Mouse (Mus musculus) intestine, embryonic 14.5 days (tissue): ENCODE results near the gene Dennd5b. TPM values are rescaled to one million over a fixed set of nuclear protein-coding genes. Genes with fewer than 3 reads are reported as not detected.

ENCODE experiments used
- ATAC-seq: fragments of 200-750 bp; cut with Nextera tagmentation; replicated peaks from 2 replicates; pipeline ENCODE4 v1.8.0; 2017; ENCODE audit warnings: low read depth, moderate number of reproducible peaks, moderate TSS enrichment, moderate library complexity; ENCODE audit not compliant: low FRiP score, low TSS enrichment
- DNase-seq: peaks from one replicate; pipeline ENCODE4 v3.0.0-alpha.2; 2018; ENCODE audit warnings: low spot score
- H3K27ac ChIP-seq: fragments of 300-500 bp; sonication (generic); 2 replicates; pipeline ENCODE4 v1.5.1; 2014; ENCODE audit warnings: low read depth, mild to moderate bottlenecking, control low read depth
- H3K27me3 ChIP-seq: fragments of 300-500 bp; sonication (generic); replicated peaks from 2 replicates; pipeline ENCODE4 v1.6.1; 2014; ENCODE audit warnings: low read length, control low read depth; ENCODE audit not compliant: control insufficient read depth, insufficient read depth
- H3K36me3 ChIP-seq: fragments of 300-500 bp; sonication (generic); 2 replicates; pipeline ENCODE4 v1.6.1; 2014; ENCODE audit warnings: low read length, control low read depth; ENCODE audit not compliant: control insufficient read depth, insufficient read depth
- H3K4me1 ChIP-seq: fragments of 300-500 bp; sonication (generic); replicated peaks from 2 replicates; pipeline ENCODE4 v1.6.1; 2014; ENCODE audit warnings: low read length, control low read depth, mixed read lengths; ENCODE audit not compliant: control insufficient read depth, insufficient read depth
- H3K4me2 ChIP-seq: fragments of 300-500 bp; sonication (generic); 2 replicates; pipeline ENCODE4 v1.6.1; 2014; ENCODE audit warnings: low read length
- H3K4me3 ChIP-seq: fragments of 300-500 bp; sonication (generic); 2 replicates; pipeline ENCODE4 v1.5.1; 2014; ENCODE audit warnings: low read depth, low read length, control low read depth, mixed read lengths
- H3K9ac ChIP-seq: fragments of 300-500 bp; sonication (generic); 2 replicates; pipeline ENCODE4 v1.6.1; 2014; ENCODE audit warnings: mild to moderate bottlenecking, low read length
- H3K9me3 ChIP-seq: fragments of 300-500 bp; sonication (generic); 2 replicates; pipeline ENCODE4 v1.6.1; 2016; ENCODE audit warnings: low read length, control low read depth; ENCODE audit not compliant: control insufficient read depth
- WGBS: fragments of 180-500 bp; shearing (Covaris S2); extraction: QIAGEN DNeasy Blood & Tissue Kit; methylation state at CpG from one replicate; pipeline ENCODE4 v1.1.7; 2014; 5-methylcytosine and 5-hydroxymethylcytosine counted together
- polyA plus RNA-seq: library from polyadenylated mRNA; unstranded; fragments of >200 nt; fragmentation: Nextera tagmentation; extraction: Ambion mirVana; gene quantifications from 2 replicates; pipeline ENCODE4 v1.2.1, GENCODE M21; 2014

The Dennd5b gene
- polyA plus RNA-seq, 1 experiment from 2014 or later = 13.2 TPM

- no peak overlapping the region for H3K27ac ChIP-seq
- no peaks in the 10 kb centered on the region for H3K27me3 ChIP-seq
- H3K4me1 ChIP-seq = no peaks in the 10 kb centered on the region; the same call in 1 of the 2 replicates
- ATAC-seq (no peak), DNase-seq (no peak)
- no peak overlapping the region for H3K4me3 ChIP-seq
- H3K4me2 ChIP-seq = no peak overlapping the region
- H3K36me3 ChIP-seq = no peaks in the 10 kb centered on the region
- H3K9me3 ChIP-seq = no peaks in the 10 kb centered on the region
- no peak overlapping the region for H3K9ac ChIP-seq
- 73% methylated on average over 6 of the region's 6 CpGs for WGBS
Observed at GRCm38 (mm10) chr6:149095389-149095788, 6.1 kb downstream of the Dennd5b start.

GRCm38 (mm10) chr6:149094555-149094954 lies 6.9 kb downstream of the Dennd5b start:
- no peaks in the 10 kb centered on the region for H3K36me3 ChIP-seq
- no peak overlapping the region for H3K4me3 ChIP-seq
- H3K9ac ChIP-seq = no peak overlapping the region
- no peak for DNase-seq
- H3K4me1 ChIP-seq = no peaks in the 10 kb centered on the region; the same call in 1 of the 2 replicates
- WGBS = 66% methylated on average over 1 of the region's 1 CpGs
- H3K27ac ChIP-seq = no peak overlapping the region
- ATAC-seq = no peak
- no peaks in the 10 kb centered on the region for H3K9me3 ChIP-seq
- no peak overlapping the region for H3K4me2 ChIP-seq
- no peaks in the 10 kb centered on the region for H3K27me3 ChIP-seq

- no peak for ATAC-seq
- H3K27ac ChIP-seq = no peak overlapping the region
- DNase-seq = no peak
Observed at GRCm38 (mm10) chr6:149093465-149093864, 8.0 kb downstream of the Dennd5b start.

GRCm38 (mm10) chr6:149092406-149092805 lies 9.1 kb downstream of the Dennd5b start:
- DNase-seq (no peak), ATAC-seq (no peak)
- H3K27me3 ChIP-seq = no peaks in the 10 kb centered on the region
- no peak overlapping the region for H3K4me3 ChIP-seq
- no peak overlapping the region for H3K9ac ChIP-seq
- no peak overlapping the region for H3K4me2 ChIP-seq
- no peak overlapping the region for H3K27ac ChIP-seq
- no peaks in the 10 kb centered on the region for H3K36me3 ChIP-seq
- 96% methylated on average over 6 of the region's 6 CpGs for WGBS
- no peaks in the 10 kb centered on the region; the same call in 1 of the 2 replicates for H3K4me1 ChIP-seq
- H3K9me3 ChIP-seq = no peaks in the 10 kb centered on the region

More at GRCm38 (mm10) chr6:149093465-149093864, 8.0 kb downstream of the Dennd5b start:
- Histone ChIP-seq H3K36me3 (no peaks in the 10 kb centered on the region), H3K9me3 (no peaks in the 10 kb centered on the region), H3K4me1 (no peaks in the 10 kb centered on the region; the same call in 1 of the 2 replicates), H3K9ac (no peak overlapping the region), H3K4me2 (no peak overlapping the region), H3K4me3 (no peak overlapping the region), H3K27me3 (no peaks in the 10 kb centered on the region)
- 12% methylated on average over 5 of the region's 5 CpGs for WGBS

- Histone ChIP-seq H3K9ac (no peak overlapping the region), H3K27ac (no peak overlapping the region), H3K4me2 (no peak overlapping the region), H3K4me3 (no peak overlapping the region), H3K4me1 (no peaks in the 10 kb centered on the region; the same call in 1 of the 2 replicates), H3K9me3 (no peaks in the 10 kb centered on the region), H3K36me3 (peaks cover 18% of the 10 kb centered on the region; the same call in 1 of the 2 replicates), H3K27me3 (no peaks in the 10 kb centered on the region)
- WGBS = 100% methylated on average over 1 of the region's 1 CpGs
- DNase-seq (no peak), ATAC-seq (no peak)
Observed at GRCm38 (mm10) chr6:149077136-149077808, 24.2 kb downstream of the Dennd5b start.

GRCm38 (mm10) chr6:149073854-149074253 lies 27.6 kb downstream of the Dennd5b start:
- no peaks in the 10 kb centered on the region; the same call in 1 of the 2 replicates for H3K4me1 ChIP-seq
- WGBS = 92% methylated on average over 4 of the region's 4 CpGs
- no peak overlapping the region for H3K27ac ChIP-seq

GRCm38 (mm10) chr6:149072873-149073272 lies 28.6 kb downstream of the Dennd5b start:
- 83% methylated on average over 3 of the region's 3 CpGs for WGBS

More at GRCm38 (mm10) chr6:149073854-149074253, 27.6 kb downstream of the Dennd5b start:
- DNase-seq (no peak), ATAC-seq (no peak)
- no peaks in the 10 kb centered on the region for H3K27me3 ChIP-seq
- H3K36me3 ChIP-seq = peaks cover 18% of the 10 kb centered on the region; the same call in 1 of the 2 replicates
- no peak overlapping the region for H3K4me3 ChIP-seq
- H3K9ac ChIP-seq = no peak overlapping the region
- H3K4me2 ChIP-seq = no peak overlapping the region
- H3K9me3 ChIP-seq = no peaks in the 10 kb centered on the region

GRCm38 (mm10) chr6:149070592-149071124 lies 30.8 kb downstream of the Dennd5b start:
- Histone ChIP-seq H3K4me2 (no peak overlapping the region), H3K4me1 (peaks cover 9% of the 10 kb centered on the region; the same call in 1 of the 2 replicates), H3K27ac (peak overlapping the region; percentile 8; the same call in 1 of the 2 replicates), H3K9ac (no peak overlapping the region), H3K27me3 (no peaks in the 10 kb centered on the region), H3K4me3 (no peak overlapping the region), H3K9me3 (no peaks in the 10 kb centered on the region), H3K36me3 (peaks cover 11% of the 10 kb centered on the region; the same call in 1 of the 2 replicates)
- no peak for DNase-seq
- ATAC-seq = 0 out of 2 replicates have a peak, but pooled peaks have one; percentile 43
- WGBS = 84% methylated on average over 4 of the region's 4 CpGs

More at GRCm38 (mm10) chr6:149072873-149073272, 28.6 kb downstream of the Dennd5b start:
- no peak overlapping the region for H3K27ac ChIP-seq
- H3K4me3 ChIP-seq = no peak overlapping the region
- H3K4me1 ChIP-seq = peaks cover 5% of the 10 kb centered on the region; the same call in 1 of the 2 replicates
- H3K9me3 ChIP-seq = no peaks in the 10 kb centered on the region
- no peaks in the 10 kb centered on the region for H3K27me3 ChIP-seq
- DNase-seq (no peak), ATAC-seq (no peak)
- no peak overlapping the region for H3K9ac ChIP-seq
- peaks cover 15% of the 10 kb centered on the region; the same call in 1 of the 2 replicates for H3K36me3 ChIP-seq
- no peak overlapping the region for H3K4me2 ChIP-seq
